Mouse (Mus musculus): ENCODE results near the gene Fam186b. TPM values are rescaled to one million over a fixed set of nuclear protein-coding genes. Genes with fewer than 3 reads are reported as not detected.
"Not testable (repeated sequence)": the region's sequence is repeated elsewhere in the genome, so short reads cannot be mapped to it uniquely, and the experiment has no call there.

The Fam186b gene
- polyA plus RNA-seq, 1 experiment from 2014 or later = not detected

DNA sequence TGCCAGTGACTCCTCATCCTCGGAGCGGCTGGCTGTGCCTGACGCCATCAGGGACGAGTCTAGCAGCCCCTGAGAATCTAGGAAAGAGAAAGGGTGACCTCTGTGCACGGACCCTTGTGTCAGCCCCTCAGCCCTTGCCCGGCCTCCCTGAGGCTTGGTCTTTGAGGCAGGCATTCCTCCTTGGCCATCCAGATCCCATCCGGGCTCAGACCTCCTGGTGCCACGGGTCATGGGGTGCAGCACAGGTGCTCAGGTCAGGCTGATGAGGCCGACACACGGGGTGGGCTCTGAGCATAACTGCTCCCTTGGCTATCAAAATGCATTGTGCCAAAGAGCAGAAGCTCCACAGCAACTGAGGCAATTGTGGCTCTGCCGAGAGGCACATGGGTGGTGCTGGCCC is 45.8 kb downstream of the Fam186b start:
- H3K27ac ChIP-seq (replicated peaks) = no peak overlapping the region
- H3K36me3 ChIP-seq (ENCODE audit: control insufficient read depth, insufficient read depth, low read length) = peaks cover 14% of the 10 kb centered on the region; the same call in 1 of the 2 replicates
- no peak for DNase-seq (ENCODE audit: low spot score)
- H3K9ac ChIP-seq (ENCODE audit: low read length) = no peak overlapping the region
- 94% methylated on average over 11 of the region's 11 CpGs for WGBS
- no peaks in the 10 kb centered on the region for H3K27me3 ChIP-seq (ENCODE audit: control insufficient read depth, insufficient read depth, low read length)
- no peak overlapping the region for H3K4me2 ChIP-seq (replicated peaks; ENCODE audit: low read depth)
- no peak overlapping the region for H3K4me3 ChIP-seq (ENCODE audit: low read depth, low read length)
- TF ChIP-seq EP300 (optimal IDR thresholded peaks at IDR 0.05) = no peak
- TF ChIP-seq CTCF (IDR thresholded peaks at IDR 0.05; ENCODE audit: low read depth) = no peak
- H3K4me1 ChIP-seq (replicated peaks; ENCODE audit: control insufficient read depth, insufficient read depth) = no peaks in the 10 kb centered on the region
- no peaks in the 10 kb centered on the region for H3K9me3 ChIP-seq (ENCODE audit: control insufficient read depth, low read length)
- no peak for ATAC-seq (ENCODE audit: low FRiP score, low TSS enrichment)

DNA sequence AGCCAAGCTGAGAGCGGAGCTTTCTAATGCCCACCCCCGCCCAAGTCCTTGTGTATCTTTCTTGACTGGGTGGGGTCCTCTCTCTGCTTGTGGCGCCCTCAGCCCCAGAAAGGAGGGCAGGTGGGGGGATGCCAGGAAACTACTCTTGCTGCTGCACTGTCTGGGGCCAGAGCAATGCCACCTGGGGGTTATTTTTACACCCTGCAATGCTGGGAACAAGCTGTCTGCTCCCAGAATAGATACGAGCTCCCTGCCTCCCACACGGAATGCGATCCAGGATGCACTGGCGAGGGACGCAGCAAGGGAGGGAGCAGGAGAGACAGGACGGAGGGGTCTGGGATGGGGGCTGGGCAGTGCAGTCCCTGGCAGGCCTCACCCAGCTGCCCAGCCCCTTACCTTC is 46.7 kb downstream of the Fam186b start:
- H3K36me3 ChIP-seq (ENCODE audit: control insufficient read depth, insufficient read depth, low read length) = peaks cover 22% of the 10 kb centered on the region; the same call in 1 of the 2 replicates
- DNase-seq (ENCODE audit: low spot score) = no peak

DNA sequence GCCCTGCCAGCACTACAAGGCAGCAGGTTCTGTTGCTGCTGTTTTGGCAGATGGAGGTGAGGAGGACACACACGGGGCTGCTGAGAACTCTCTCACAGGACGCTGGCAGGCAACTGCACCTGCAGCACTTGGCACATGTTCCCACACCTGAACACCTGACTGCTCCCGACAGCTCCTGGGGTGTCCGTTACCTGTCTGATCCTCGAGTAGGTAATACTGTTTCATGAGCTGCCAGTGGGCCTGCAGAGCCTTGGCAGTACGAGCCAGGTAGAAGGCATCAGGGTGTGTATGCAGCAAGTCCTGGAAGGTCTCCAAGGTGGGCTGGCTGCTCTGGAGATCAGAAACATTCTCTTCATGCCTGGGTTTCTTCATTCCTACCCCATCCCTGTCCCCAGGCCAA is 49.0 kb downstream of the Fam186b start:
- H3K4me2 ChIP-seq (replicated peaks; ENCODE audit: low read depth); H3K4me3 ChIP-seq (ENCODE audit: low read depth, low read length); ATAC-seq (ENCODE audit: low FRiP score, low TSS enrichment); H3K9ac ChIP-seq (ENCODE audit: low read length); H3K4me1 ChIP-seq (replicated peaks; ENCODE audit: control insufficient read depth, insufficient read depth); H3K9me3 ChIP-seq (ENCODE audit: control insufficient read depth, low read length); H3K27me3 ChIP-seq (ENCODE audit: control insufficient read depth, insufficient read depth, low read length); H3K27ac ChIP-seq (replicated peaks); DNase-seq (ENCODE audit: low spot score): not testable (repeated sequence)
- H3K36me3 ChIP-seq (ENCODE audit: control insufficient read depth, insufficient read depth, low read length) = peaks cover 27% of the 10 kb centered on the region; the same call in 1 of the 2 replicates
- 88% methylated on average over 6 of the region's 6 CpGs for whole genome bisulfite sequencing

More for the DNA sequence above, 46.7 kb downstream of the Fam186b start:
- H3K4me3 ChIP-seq (ENCODE audit: low read depth, low read length) = no peak overlapping the region
- 83% methylated on average over 9 of the region's 9 CpGs for WGBS
- H3K4me1 ChIP-seq (replicated peaks; ENCODE audit: control insufficient read depth, insufficient read depth) = no peaks in the 10 kb centered on the region
- TF ChIP-seq CTCF (IDR thresholded peaks at IDR 0.05; ENCODE audit: low read depth) = no peak
- TF ChIP-seq EP300 (optimal IDR thresholded peaks at IDR 0.05) = no peak
- no peak for ATAC-seq (ENCODE audit: low FRiP score, low TSS enrichment)
- no peak overlapping the region for H3K9ac ChIP-seq (ENCODE audit: low read length)
- no peaks in the 10 kb centered on the region for H3K27me3 ChIP-seq (ENCODE audit: control insufficient read depth, insufficient read depth, low read length)
- H3K9me3 ChIP-seq (ENCODE audit: control insufficient read depth, low read length) = no peaks in the 10 kb centered on the region
- no peak overlapping the region for H3K27ac ChIP-seq (replicated peaks)
- H3K4me2 ChIP-seq (replicated peaks; ENCODE audit: low read depth) = no peak overlapping the region

DNA sequence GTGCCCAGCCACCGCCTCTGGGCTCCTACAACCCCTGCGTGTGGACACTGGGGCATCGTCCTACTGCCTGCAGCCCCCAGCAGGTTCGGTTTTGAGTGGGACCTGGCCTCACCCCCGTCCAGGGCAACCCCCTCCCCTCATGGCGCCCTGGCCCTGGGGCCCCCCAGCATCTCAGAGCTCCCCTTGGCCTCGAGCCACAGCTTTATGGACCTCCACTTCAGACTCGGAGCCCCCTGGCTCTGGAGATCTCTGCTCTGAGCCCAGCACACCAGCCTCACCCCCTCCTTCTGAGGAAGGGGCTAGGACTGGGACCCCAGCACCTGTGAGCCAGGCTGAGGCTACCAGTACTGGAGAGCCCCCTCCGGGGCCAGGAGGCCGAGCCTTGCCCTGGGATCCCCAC is 53.6 kb downstream of the Fam186b start:
- H3K27me3 ChIP-seq (ENCODE audit: control insufficient read depth, insufficient read depth, low read length) = no peaks in the 10 kb centered on the region
- ATAC-seq (ENCODE audit: low FRiP score, low TSS enrichment) = 0 out of 2 replicates have a peak, but pooled peaks have one; percentile 14
- no peak for DNase-seq (ENCODE audit: low spot score)
- no peaks in the 10 kb centered on the region for H3K9me3 ChIP-seq (ENCODE audit: control insufficient read depth, low read length)
- H3K9ac ChIP-seq (ENCODE audit: low read length) = no peak overlapping the region
- TF ChIP-seq CTCF (IDR thresholded peaks at IDR 0.05; ENCODE audit: low read depth) (no peak), EP300 (optimal IDR thresholded peaks at IDR 0.05) (no peak)
- no peak overlapping the region for H3K4me2 ChIP-seq (replicated peaks; ENCODE audit: low read depth)
- 91% methylated on average over 9 of the region's 10 CpGs for WGBS
- no peak overlapping the region for H3K4me3 ChIP-seq (ENCODE audit: low read depth, low read length)
- no peak overlapping the region for H3K27ac ChIP-seq (replicated peaks)
- peaks cover 21% of the 10 kb centered on the region; the same call in 1 of the 2 replicates for H3K36me3 ChIP-seq (ENCODE audit: control insufficient read depth, insufficient read depth, low read length)
- no peaks in the 10 kb centered on the region for H3K4me1 ChIP-seq (replicated peaks; ENCODE audit: control insufficient read depth, insufficient read depth)

GRCm38 (mm10) chr15:99241249-99241648 is 54.4 kb downstream of the Fam186b start:
- peaks cover 15% of the 10 kb centered on the region; the same call in 1 of the 2 replicates for H3K36me3 ChIP-seq (ENCODE audit: control insufficient read depth, insufficient read depth, low read length)
- WGBS = 75% methylated on average over 4 of the region's 4 CpGs
- no peak overlapping the region for H3K4me3 ChIP-seq (ENCODE audit: low read depth, low read length)
- no peak overlapping the region for H3K27ac ChIP-seq (replicated peaks)
- H3K4me2 ChIP-seq (replicated peaks; ENCODE audit: low read depth) = no peak overlapping the region
- no peak for DNase-seq (ENCODE audit: low spot score)
- ATAC-seq (ENCODE audit: low FRiP score, low TSS enrichment) = no peak
- no peak overlapping the region for H3K9ac ChIP-seq (ENCODE audit: low read length)
- no peak for TF ChIP-seq CTCF (IDR thresholded peaks at IDR 0.05; ENCODE audit: low read depth)
- no peak for TF ChIP-seq EP300 (optimal IDR thresholded peaks at IDR 0.05)
- no peaks in the 10 kb centered on the region for H3K27me3 ChIP-seq (ENCODE audit: control insufficient read depth, insufficient read depth, low read length)
- no peaks in the 10 kb centered on the region for H3K9me3 ChIP-seq (ENCODE audit: control insufficient read depth, low read length)
- H3K4me1 ChIP-seq (replicated peaks; ENCODE audit: control insufficient read depth, insufficient read depth) = no peaks in the 10 kb centered on the region

DNA sequence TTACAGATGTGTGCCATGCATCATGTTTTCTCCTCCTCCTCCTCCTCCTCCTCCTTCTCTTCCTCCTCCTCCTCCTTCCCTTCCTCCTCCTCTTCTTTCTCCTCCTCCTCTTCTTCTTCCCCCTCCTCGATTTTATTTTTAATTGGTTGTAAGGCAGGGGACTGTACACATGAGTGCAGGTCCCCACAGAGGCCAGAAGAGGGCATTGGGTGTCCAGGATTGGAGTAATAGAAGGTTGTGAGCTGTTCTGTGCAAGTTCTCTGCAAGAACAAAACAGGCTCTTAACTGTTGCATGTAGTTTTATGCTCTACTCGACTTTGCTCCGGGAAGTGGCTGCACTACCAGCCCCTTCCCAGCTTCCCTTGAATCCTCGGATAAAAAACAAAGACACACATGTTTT is 55.6 kb downstream of the Fam186b start:
- Histone ChIP-seq H3K9me3 (ENCODE audit: control insufficient read depth, low read length) (no peaks in the 10 kb centered on the region), H3K27me3 (ENCODE audit: control insufficient read depth, insufficient read depth, low read length) (no peaks in the 10 kb centered on the region), H3K36me3 (ENCODE audit: control insufficient read depth, insufficient read depth, low read length) (peaks cover 14% of the 10 kb centered on the region; the same call in 1 of the 2 replicates), H3K4me1 (replicated peaks; ENCODE audit: control insufficient read depth, insufficient read depth) (no peaks in the 10 kb centered on the region), H3K27ac (replicated peaks) (no peak overlapping the region), H3K4me2 (replicated peaks; ENCODE audit: low read depth) (no peak overlapping the region), H3K4me3 (ENCODE audit: low read depth, low read length) (no peak overlapping the region), H3K9ac (ENCODE audit: low read length) (no peak overlapping the region)
- ATAC-seq (ENCODE audit: low FRiP score, low TSS enrichment) = no peak
- TF ChIP-seq CTCF (IDR thresholded peaks at IDR 0.05; ENCODE audit: low read depth) (peak; percentile 63), EP300 (optimal IDR thresholded peaks at IDR 0.05) (no peak)
- no peak for DNase-seq (ENCODE audit: low spot score)
- WGBS = 79% methylated on average over 4 of the region's 4 CpGs

All from stomach, postnatal 0 days (tissue).